Mouse (Mus musculus) forebrain, embryonic 16.5 days (tissue): ENCODE data around the gene Arid1b. TPM values are rescaled to one million over a fixed set of nuclear protein-coding genes. Genes with fewer than 3 reads are reported as not detected.
A peak's percentile ranks its signal among the peaks of the same experiment; 100 is the strongest.

ENCODE experiments used
- ATAC-seq: fragments of 200-750 bp; cut with Nextera tagmentation; 2 replicates; pipeline ENCODE4 v1.8.0; 2017; ENCODE audit warnings: mild to moderate bottlenecking, moderate library complexity
- H3K27ac ChIP-seq: fragments of 300-500 bp; sonication (generic); 2 replicates; pipeline ENCODE4 v1.5.1; 2014; ENCODE audit warnings: low read length, control low read depth
- H3K27me3 ChIP-seq: fragments of 300-500 bp; sonication (generic); replicated peaks from 2 replicates; pipeline ENCODE4 v1.6.1; 2014; ENCODE audit warnings: low read length; ENCODE audit not compliant: control insufficient read depth, insufficient read depth
- H3K36me3 ChIP-seq: fragments of 300-500 bp; sonication (generic); 2 replicates; pipeline ENCODE4 v1.6.1; 2014; ENCODE audit not compliant: control insufficient read depth, insufficient read depth
- H3K4me1 ChIP-seq: fragments of 300-500 bp; sonication (generic); replicated peaks from 2 replicates; pipeline ENCODE4 v1.6.1; 2014; ENCODE audit warnings: low read length; ENCODE audit not compliant: control insufficient read depth, insufficient read depth
- H3K4me2 ChIP-seq: fragments of 300-500 bp; sonication (generic); 2 replicates; pipeline ENCODE4 v1.6.1; 2014; ENCODE audit warnings: mild to moderate bottlenecking, low read length, control low read depth
- H3K4me3 ChIP-seq: fragments of 300-500 bp; sonication (generic); replicated peaks from 2 replicates; pipeline ENCODE4 v1.5.1; 2014; ENCODE audit warnings: mild to moderate bottlenecking, low read length, control low read depth
- H3K9ac ChIP-seq: fragments of 300-500 bp; sonication (generic); replicated peaks from 2 replicates; pipeline ENCODE4 v1.6.1; 2014; ENCODE audit warnings: low read depth, low read length, control low read depth
- H3K9me3 ChIP-seq: fragments of 300-500 bp; sonication (generic); 2 replicates; pipeline ENCODE4 v1.6.1; 2016; ENCODE audit warnings: low read length; ENCODE audit not compliant: control insufficient read depth
- WGBS: fragments of 180-500 bp; shearing (Covaris S2); extraction: QIAGEN DNeasy Blood & Tissue Kit; methylation state at CpG from one replicate; pipeline ENCODE4 v1.1.7; 2014; 5-methylcytosine and 5-hydroxymethylcytosine counted together
- polyA plus RNA-seq: library from polyadenylated mRNA; unstranded; fragments of >200 nt; fragmentation: Nextera tagmentation; extraction: Ambion mirVana; gene quantifications from 2 replicates; pipeline ENCODE4 v1.2.1, GENCODE M21; 2015

The Arid1b gene
- polyA plus RNA-seq, result 15.1 and 15.3 TPM in 2 replicates

- no peaks in the 10 kb centered on the region for H3K27me3 ChIP-seq
- WGBS, result under 1% methylated on average over 46 of the region's 58 CpGs
- peak within 1 kb of the TSS; percentile 99 for H3K9ac ChIP-seq
- peak; percentile 66 for ATAC-seq
- peak within 1 kb of the TSS; percentile 100 for H3K27ac ChIP-seq
- H3K4me3 ChIP-seq, result peak within 1 kb of the TSS; percentile 88
- peaks cover 18% of the 10 kb centered on the region for H3K4me1 ChIP-seq
- H3K4me2 ChIP-seq, result peak within 1 kb of the TSS; percentile 74
- no peaks in the 10 kb centered on the region for H3K36me3 ChIP-seq
- H3K9me3 ChIP-seq, result no peaks in the 10 kb centered on the region
Measured at GRCm38 (mm10) chr17:4993840-4994503, at the start of gene Arid1b. Gene Arid1b (plus strand): TSS chr17:4994332.

- Histone ChIP-seq H3K27me3 (0 out of 2 replicates have a peak, but pooled peaks cover 3% of the 10 kb centered on the region), H3K36me3 (no peaks in the 10 kb centered on the region), H3K4me1 (peaks cover 18% of the 10 kb centered on the region), H3K27ac (no peak overlapping the region), H3K4me3 (no peak overlapping the region), H3K9me3 (no peaks in the 10 kb centered on the region), H3K9ac (no peak overlapping the region), H3K4me2 (0 out of 2 replicates have a peak overlapping the region, but pooled peaks have one; percentile 19)
- ATAC-seq, result no peak
- 61% methylated on average over 6 of the region's 6 CpGs for WGBS
Measured at GRCm38 (mm10) chr17:4945311-4945751, 48.8 kb upstream of the Arid1b start.

- 0 out of 2 replicates have a peak, but pooled peaks cover 3% of the 10 kb centered on the region for H3K27me3 ChIP-seq
- peaks cover 18% of the 10 kb centered on the region for H3K4me1 ChIP-seq
- no peak overlapping the region for H3K27ac ChIP-seq
- no peaks in the 10 kb centered on the region for H3K9me3 ChIP-seq
- ATAC-seq, result peak; percentile 45
- H3K4me2 ChIP-seq, result peak overlapping the region; percentile 19; the same call in 1 of the 2 replicates
- H3K4me3 ChIP-seq, result no peak overlapping the region; the same call in 1 of the 2 replicates
- no peak overlapping the region for H3K9ac ChIP-seq
- WGBS, result 18% methylated on average over 11 of the region's 11 CpGs
- H3K36me3 ChIP-seq, result no peaks in the 10 kb centered on the region
Measured at GRCm38 (mm10) chr17:4945871-4946331, 48.2 kb upstream of the Arid1b start.

- 17% methylated on average over 11 of the region's 12 CpGs for WGBS
- no peaks in the 10 kb centered on the region for H3K36me3 ChIP-seq
Measured at GRCm38 (mm10) chr17:4946421-4946974, 47.6 kb upstream of the Arid1b start.

GRCm38 (mm10) chr17:4947013-4947412 lies 47.1 kb upstream of the Arid1b start:
- no peaks in the 10 kb centered on the region for H3K9me3 ChIP-seq
- no peak for ATAC-seq
- peaks cover 18% of the 10 kb centered on the region for H3K4me1 ChIP-seq
- WGBS, result 39% methylated on average over 3 of the region's 3 CpGs
- H3K4me2 ChIP-seq, result no peak overlapping the region
- no peak overlapping the region for H3K4me3 ChIP-seq
- H3K27me3 ChIP-seq, result 0 out of 2 replicates have a peak, but pooled peaks cover 3% of the 10 kb centered on the region
- H3K27ac ChIP-seq, result no peak overlapping the region
- H3K9ac ChIP-seq, result no peak overlapping the region
- H3K36me3 ChIP-seq, result no peaks in the 10 kb centered on the region

More at GRCm38 (mm10) chr17:4946421-4946974, 47.6 kb upstream of the Arid1b start:
- peaks cover 18% of the 10 kb centered on the region for H3K4me1 ChIP-seq
- no peak overlapping the region for H3K4me2 ChIP-seq
- no peaks in the 10 kb centered on the region for H3K9me3 ChIP-seq
- H3K27ac ChIP-seq, result no peak overlapping the region
- 0 out of 2 replicates have a peak, but pooled peaks cover 3% of the 10 kb centered on the region for H3K27me3 ChIP-seq
- no peak overlapping the region for H3K4me3 ChIP-seq
- no peak overlapping the region for H3K9ac ChIP-seq
- no peak for ATAC-seq

- H3K9me3 ChIP-seq, result no peaks in the 10 kb centered on the region
- no peak overlapping the region for H3K4me2 ChIP-seq
- 0 out of 2 replicates have a peak, but pooled peaks cover 3% of the 10 kb centered on the region for H3K27me3 ChIP-seq
- no peak overlapping the region for H3K4me3 ChIP-seq
- peaks cover 18% of the 10 kb centered on the region for H3K4me1 ChIP-seq
- WGBS, result 76% methylated on average over 2 of the region's 2 CpGs
- no peaks in the 10 kb centered on the region for H3K36me3 ChIP-seq
- ATAC-seq, result no peak
- H3K27ac ChIP-seq, result no peak overlapping the region
- H3K9ac ChIP-seq, result no peak overlapping the region
Measured at GRCm38 (mm10) chr17:4947439-4947838, 46.7 kb upstream of the Arid1b start.

GRCm38 (mm10) chr17:4948501-4948900 lies 45.6 kb upstream of the Arid1b start:
- no peak overlapping the region for H3K9ac ChIP-seq
- H3K4me2 ChIP-seq, result no peak overlapping the region
- H3K27ac ChIP-seq, result no peak overlapping the region
- H3K9me3 ChIP-seq, result no peaks in the 10 kb centered on the region
- no peaks in the 10 kb centered on the region for H3K36me3 ChIP-seq
- 0 out of 2 replicates have a peak, but pooled peaks cover 3% of the 10 kb centered on the region for H3K27me3 ChIP-seq
- ATAC-seq, result no peak
- peaks cover 18% of the 10 kb centered on the region for H3K4me1 ChIP-seq
- WGBS, result 57% methylated on average over 3 of the region's 3 CpGs
- no peak overlapping the region for H3K4me3 ChIP-seq

GRCm38 (mm10) chr17:4954431-4954830 lies 39.7 kb upstream of the Arid1b start:
- H3K27ac ChIP-seq, result no peak overlapping the region
- peaks cover 10% of the 10 kb centered on the region for H3K4me1 ChIP-seq
- WGBS, result 11% methylated on average over 4 of the region's 4 CpGs
- no peaks in the 10 kb centered on the region for H3K36me3 ChIP-seq
- no peaks in the 10 kb centered on the region for H3K9me3 ChIP-seq
- ATAC-seq, result no peak
- no peak overlapping the region; the same call in 1 of the 2 replicates for H3K4me2 ChIP-seq
- no peak overlapping the region for H3K4me3 ChIP-seq
- H3K9ac ChIP-seq, result no peak overlapping the region
- H3K27me3 ChIP-seq, result peaks cover 10% of the 10 kb centered on the region

- no peak overlapping the region for H3K4me3 ChIP-seq
- H3K9ac ChIP-seq, result no peak overlapping the region
- no peaks in the 10 kb centered on the region for H3K36me3 ChIP-seq
- no peak overlapping the region for H3K27ac ChIP-seq
- H3K4me1 ChIP-seq, result peaks cover 3% of the 10 kb centered on the region; the same call in 1 of the 2 replicates
- no peak overlapping the region for H3K4me2 ChIP-seq
- H3K9me3 ChIP-seq, result no peaks in the 10 kb centered on the region
- 68% methylated on average over 10 of the region's 10 CpGs for WGBS
- peaks cover 5% of the 10 kb centered on the region; the same call in 1 of the 2 replicates for H3K27me3 ChIP-seq
- ATAC-seq, result 0 out of 2 replicates have a peak, but pooled peaks have one; percentile 10
Measured at GRCm38 (mm10) chr17:4964192-4964877, 29.8 kb upstream of the Arid1b start.
